Mouse (Mus musculus): Measurements from ENCODE around the gene Olfr769.
"Not testable (repeated sequence)": the region's sequence is repeated elsewhere in the genome, so short reads cannot be mapped to it uniquely, and the experiment has no call there.

The Olfr769 gene

GRCm38 (mm10) chr10:129117761-129118160 lies at the start of gene Olfr769:
Olfr769 (minus strand) TSS chr10:129117861.
- TF ChIP-seq GATA4 (IDR thresholded peaks at IDR 0.05; ENCODE audit: insufficient replicate concordance, low read length) = no peak

GRCm38 (mm10) chr10:129164651-129165050 lies 47.0 kb upstream of the Olfr769 start, which contains the start of gene Olfr771:
Olfr771 (minus strand) TSS chr10:129164751.
- no peak for TF ChIP-seq GATA4 (IDR thresholded peaks at IDR 0.05; ENCODE audit: insufficient replicate concordance, low read length)

- TF ChIP-seq GATA4 (IDR thresholded peaks at IDR 0.05; ENCODE audit: insufficient replicate concordance, low read length) = no peak
These were observed 21.2 kb upstream of the Olfr769 start, which contains the start of gene Olfr770 for GRCm38 (mm10) chr10:129138898-129139297. Olfr770 (minus strand) TSS chr10:129138998.

GRCm38 (mm10) chr10:129115146-129115545 lies 2.5 kb downstream of the Olfr769 start:
- TF ChIP-seq GATA4 (IDR thresholded peaks at IDR 0.05; ENCODE audit: insufficient replicate concordance, low read length) = no peak

GRCm38 (mm10) chr10:129101231-129101630 lies 16.4 kb downstream of the Olfr769 start:
- no peak for TF ChIP-seq GATA4 (IDR thresholded peaks at IDR 0.05; ENCODE audit: insufficient replicate concordance, low read length)

DNA sequence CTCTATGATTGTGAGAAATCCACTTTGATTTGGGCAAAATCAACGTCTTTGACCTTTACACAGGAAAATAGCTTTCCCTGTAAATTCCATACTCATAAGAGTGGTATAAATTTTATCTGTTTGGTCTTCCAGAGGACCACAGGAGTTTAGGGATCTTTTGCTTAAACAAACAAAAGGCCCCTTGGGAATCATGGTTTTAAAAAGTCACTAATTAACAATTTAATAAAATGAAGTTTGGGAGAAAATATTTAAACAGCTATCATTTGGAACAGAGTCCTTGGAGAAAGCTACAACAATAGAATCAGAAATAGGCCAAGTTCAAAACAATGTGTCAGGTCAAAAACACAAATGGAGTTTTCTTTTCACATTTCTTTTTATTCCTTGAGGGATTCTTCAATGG lies 18.4 kb downstream of the Olfr769 start, which contains the start of gene Olfr768:
Olfr768 (minus strand) TSS at position 101 of the 400 bp plus-strand sequence.
- TF ChIP-seq GATA4 (IDR thresholded peaks at IDR 0.05; ENCODE audit: insufficient replicate concordance, low read length) = no peak

DNA sequence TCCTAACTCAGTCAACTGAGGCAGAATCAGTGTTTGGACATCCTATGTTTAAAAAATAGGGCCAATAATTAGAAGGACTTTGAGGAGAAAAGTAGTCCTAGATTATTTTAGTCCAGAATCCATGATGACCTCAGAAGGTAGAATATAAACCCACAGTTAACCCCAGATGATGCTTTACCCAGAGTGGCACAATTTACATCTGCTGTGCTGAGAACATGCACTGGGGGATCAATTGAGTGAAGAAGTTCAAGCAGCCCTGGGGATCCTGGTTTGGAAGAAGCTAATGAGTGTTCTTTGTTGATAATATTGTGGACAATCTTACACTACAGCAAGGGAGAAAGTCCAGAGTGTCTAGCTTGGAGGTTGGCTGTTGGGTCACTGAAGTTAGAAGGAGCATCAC lies 34.9 kb downstream of the Olfr769 start, which contains the start of gene Olfr767:
Olfr767 (minus strand) TSS at position 101 of the 400 bp plus-strand sequence.
- not testable (repeated sequence) for TF ChIP-seq GATA4 (IDR thresholded peaks at IDR 0.05; ENCODE audit: insufficient replicate concordance, low read length)

- TF ChIP-seq GATA4 (IDR thresholded peaks at IDR 0.05; ENCODE audit: insufficient replicate concordance, low read length) = no peak
These were observed 48.8 kb downstream of the Olfr769 start, which contains the start of gene Olfr766-ps1 for GRCm38 (mm10) chr10:129068877-129069276. Olfr766-ps1 (minus strand) TSS chr10:129068977.
